Mouse (Mus musculus) embryonic facial prominence, embryonic 11.5 days (tissue): ENCODE measurements at regions not wholly inside any gene's neighbourhood (a gene's known extent, or its start where the extent isn't known, plus 50 kb on each side); places are given as distances from the start of the nearest gene placed in this dataset.
A peak's percentile ranks its signal among the peaks of the same experiment; 100 is the strongest.

ENCODE experiments used
- ATAC-seq: fragments of 200-750 bp; cut with Nextera tagmentation; replicated peaks from 2 replicates; pipeline ENCODE4 v1.8.0; 2017; ENCODE audit warnings: low read depth; ENCODE audit not compliant: insufficient number of reproducible peaks, low FRiP score, low TSS enrichment
- DNase-seq: peaks from one replicate; pipeline ENCODE4 v3.0.0-alpha.2; 2015; ENCODE audit warnings: low spot score
- H3K27ac ChIP-seq: fragments of 300-500 bp; sonication (generic); replicated peaks from 2 replicates; pipeline ENCODE4 v1.5.1; 2014; ENCODE audit warnings: mild to moderate bottlenecking, low read depth, low read length, control low read depth
- H3K27me3 ChIP-seq: fragments of 300-500 bp; sonication (generic); 2 replicates; pipeline ENCODE4 v1.6.1; 2014; ENCODE audit warnings: mild to moderate bottlenecking, low read length, moderate library complexity, mixed read lengths; ENCODE audit not compliant: control insufficient read depth, insufficient read depth
- H3K36me3 ChIP-seq: fragments of 300-500 bp; sonication (generic); replicated peaks from 2 replicates; pipeline ENCODE4 v1.6.1; 2014; ENCODE audit warnings: low read depth, mild to moderate bottlenecking, low read length, moderate library complexity, mixed read lengths; ENCODE audit not compliant: control insufficient read depth, insufficient read depth
- H3K4me1 ChIP-seq: fragments of 300-500 bp; sonication (generic); 2 replicates; pipeline ENCODE4 v1.6.1; 2014; ENCODE audit warnings: low read length, mixed read lengths; ENCODE audit not compliant: control insufficient read depth, insufficient read depth
- H3K4me2 ChIP-seq: fragments of 300-500 bp; sonication (generic); 2 replicates; pipeline ENCODE4 v1.6.1; 2014; ENCODE audit warnings: low read depth, mild to moderate bottlenecking, control low read depth, low read length, moderate library complexity
- H3K4me3 ChIP-seq: fragments of 300-500 bp; sonication (generic); 2 replicates; pipeline ENCODE4 v1.5.1; 2014; ENCODE audit warnings: low read depth, low read length, control low read depth
- H3K9ac ChIP-seq: fragments of 300-500 bp; sonication (generic); replicated peaks from 2 replicates; pipeline ENCODE4 v1.6.1; 2014; ENCODE audit warnings: mild to moderate bottlenecking, control low read depth, low read length
- H3K9me3 ChIP-seq: fragments of 300-500 bp; sonication (generic); replicated peaks from 2 replicates; pipeline ENCODE4 v1.6.1; 2016; ENCODE audit warnings: mild to moderate bottlenecking, low read length, inconsistent platforms, mixed read lengths; ENCODE audit not compliant: control insufficient read depth
- WGBS: fragments of 180-500 bp; shearing (Covaris S2); extraction: QIAGEN DNeasy Blood & Tissue Kit; methylation state at CpG from one replicate; pipeline ENCODE4 v1.1.7; 2014; 5-methylcytosine and 5-hydroxymethylcytosine counted together

DNA sequence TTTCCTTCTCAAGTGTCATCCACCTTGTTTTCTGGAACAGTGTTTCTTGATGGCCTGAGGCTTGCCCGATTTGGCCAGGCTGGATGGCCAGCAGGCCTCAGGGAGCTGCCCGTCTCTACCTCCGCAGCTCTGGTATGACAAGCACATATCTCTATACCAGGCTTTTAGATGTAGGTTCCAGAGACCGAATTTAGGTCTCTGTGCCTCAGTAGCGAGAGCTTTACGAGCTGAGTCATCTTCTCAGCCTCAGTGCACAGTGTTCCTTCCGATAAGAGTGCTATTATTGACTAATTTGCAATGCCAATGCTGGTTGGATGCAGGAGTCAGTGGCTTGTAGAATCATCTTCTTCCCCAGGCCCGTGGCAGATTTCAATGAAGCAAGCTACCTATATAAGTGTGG, 243.4 kb upstream of the Cxcr4 start:
- H3K27ac ChIP-seq = no peak overlapping the region
- DNase-seq = no peak
- WGBS = 89% methylated on average over 8 of the region's 8 CpGs
- ATAC-seq = no peak
- H3K9me3 ChIP-seq = no peaks in the 10 kb centered on the region
- H3K27me3 ChIP-seq = no peaks in the 10 kb centered on the region
- no peaks in the 10 kb centered on the region for H3K4me1 ChIP-seq
- H3K9ac ChIP-seq = no peak overlapping the region
- H3K4me2 ChIP-seq = no peak overlapping the region
- H3K36me3 ChIP-seq = no peaks in the 10 kb centered on the region
- no peak overlapping the region for H3K4me3 ChIP-seq

DNA sequence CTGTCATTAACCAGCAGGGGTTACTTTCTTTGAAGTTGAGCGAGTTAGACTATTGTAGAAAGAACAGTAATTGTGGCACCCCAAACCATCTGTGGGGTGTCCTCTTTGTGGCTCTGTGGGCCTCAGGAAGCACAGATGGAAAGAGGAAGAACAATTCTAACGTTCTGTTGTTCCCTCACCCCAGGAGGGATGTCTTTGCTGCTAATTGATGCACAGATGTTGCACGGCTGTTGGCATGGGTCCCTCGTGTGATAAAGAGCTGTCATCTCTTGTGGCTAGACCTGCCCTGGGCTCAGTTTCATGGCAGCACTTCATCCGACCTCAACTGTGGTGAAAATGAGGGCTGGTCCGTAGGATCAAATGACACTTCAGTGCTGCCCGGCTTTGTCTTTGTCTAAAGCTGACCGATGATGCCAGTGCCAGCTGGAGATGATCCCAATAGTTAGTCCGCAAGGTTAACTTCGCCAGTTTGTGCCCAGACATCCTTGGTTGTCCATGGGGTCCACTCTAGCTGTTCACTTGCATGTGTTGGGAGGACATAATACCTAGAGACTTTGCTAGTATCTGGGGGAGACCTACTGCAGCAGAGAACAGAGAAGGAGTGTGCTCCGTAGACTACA, 241.1 kb upstream of the Cxcr4 start:
- Histone ChIP-seq H3K9me3 (no peaks in the 10 kb centered on the region), H3K4me1 (no peaks in the 10 kb centered on the region), H3K4me2 (no peak overlapping the region), H3K36me3 (no peaks in the 10 kb centered on the region), H3K9ac (no peak overlapping the region), H3K4me3 (no peak overlapping the region), H3K27ac (no peak overlapping the region), H3K27me3 (no peaks in the 10 kb centered on the region)
- DNase-seq = no peak
- 44% methylated on average over 11 of the region's 11 CpGs for WGBS
- ATAC-seq = no peak

DNA sequence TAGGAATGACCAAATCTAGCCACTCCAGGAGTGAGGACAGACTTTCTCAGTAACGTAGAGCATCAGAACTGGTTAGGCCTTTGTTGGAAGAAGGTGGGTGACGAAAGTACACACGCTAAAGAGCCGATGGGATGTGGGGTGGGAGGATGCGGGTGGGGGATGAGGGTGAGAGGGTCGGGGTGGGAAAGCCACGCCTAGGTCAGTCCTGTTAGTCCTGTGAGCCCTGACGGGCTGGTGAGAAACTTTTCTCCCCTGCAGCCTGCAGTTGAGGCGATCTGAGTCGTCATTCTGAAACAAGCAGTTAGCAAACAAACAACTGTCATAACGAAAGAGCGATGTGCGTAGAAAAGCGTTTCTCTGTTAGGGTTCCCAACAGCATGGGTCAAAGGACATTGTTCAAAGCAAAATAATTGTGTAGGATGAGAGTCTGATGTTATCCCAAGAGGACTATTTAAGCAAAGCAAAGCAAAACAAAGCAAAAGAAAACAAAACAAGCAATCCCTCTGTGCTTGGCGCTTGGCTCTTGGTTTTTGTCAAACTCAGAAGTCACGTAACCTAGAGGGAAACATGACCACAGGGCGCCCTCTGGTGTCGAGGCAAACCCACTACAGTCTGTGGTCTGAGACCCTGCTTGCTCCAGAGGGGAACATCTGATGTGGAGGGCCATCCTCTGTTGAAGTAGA, 240.2 kb upstream of the Cxcr4 start:
- Histone ChIP-seq H3K9ac (peak overlapping the region; percentile 1; the same call in 1 of the 2 replicates), H3K4me3 (no peak overlapping the region), H3K9me3 (no peaks in the 10 kb centered on the region), H3K4me1 (no peaks in the 10 kb centered on the region), H3K27me3 (no peaks in the 10 kb centered on the region), H3K4me2 (0 out of 2 replicates have a peak overlapping the region, but pooled peaks have one; percentile 35), H3K36me3 (no peaks in the 10 kb centered on the region), H3K27ac (no peak overlapping the region)
- DNase-seq (peak; percentile 88), ATAC-seq (peak; percentile 41; the same call in 1 of the 2 replicates)
- 40% methylated on average over 18 of the region's 18 CpGs for WGBS

DNA sequence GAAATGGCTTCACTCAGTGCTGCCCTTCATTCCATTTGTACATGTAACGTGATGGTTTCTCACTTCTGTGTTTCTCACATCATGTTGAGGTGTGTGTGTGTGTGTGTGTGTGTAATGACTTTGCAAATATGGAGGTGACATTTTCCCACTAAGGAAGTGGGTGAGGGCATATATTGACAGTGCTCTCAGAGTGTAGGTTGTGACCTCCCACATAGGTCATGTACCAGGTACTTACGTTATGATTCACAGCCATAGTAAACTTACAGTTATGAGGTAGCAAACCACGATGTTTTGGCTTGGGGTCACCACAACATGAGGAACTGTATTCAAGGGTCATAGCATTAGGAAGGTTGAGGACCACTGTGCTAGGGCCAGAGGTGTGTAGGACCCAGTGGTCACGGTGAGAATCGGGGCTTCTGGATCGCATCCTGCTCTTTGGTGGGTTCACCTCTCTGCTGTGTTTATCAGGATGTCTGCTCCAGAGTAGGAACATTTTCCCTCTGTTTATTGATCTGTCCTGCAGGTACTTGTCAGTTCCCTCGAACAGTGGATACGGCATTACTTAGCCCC, 238.7 kb upstream of the Cxcr4 start:
- Histone ChIP-seq H3K4me1 (no peaks in the 10 kb centered on the region), H3K36me3 (no peaks in the 10 kb centered on the region), H3K9ac (no peak overlapping the region), H3K4me3 (no peak overlapping the region), H3K27me3 (no peaks in the 10 kb centered on the region), H3K4me2 (no peak overlapping the region), H3K27ac (no peak overlapping the region), H3K9me3 (no peaks in the 10 kb centered on the region)
- 91% methylated on average over 8 of the region's 8 CpGs for whole genome bisulfite sequencing
- DNase-seq (no peak), ATAC-seq (no peak)

DNA sequence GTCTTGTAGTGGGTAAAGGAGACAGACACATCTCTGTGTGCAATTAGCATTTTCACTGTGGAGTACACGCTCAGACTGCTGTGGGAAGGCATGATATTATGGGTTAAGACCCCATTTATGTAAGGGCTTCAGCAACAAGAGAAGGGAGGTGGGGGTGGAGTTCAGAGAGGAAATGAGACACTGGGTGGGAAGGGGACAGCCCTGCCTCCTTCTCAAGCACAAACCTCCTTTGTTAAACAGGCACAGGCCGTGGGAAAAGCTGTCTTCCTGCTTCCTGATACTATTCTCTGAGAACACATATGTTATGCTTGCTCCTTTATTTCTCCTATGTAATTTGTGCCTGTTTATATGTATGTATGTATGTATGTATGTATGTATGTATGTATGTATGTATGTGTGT, 237.4 kb upstream of the Cxcr4 start:
- no peak overlapping the region for H3K4me2 ChIP-seq
- H3K4me1 ChIP-seq = no peaks in the 10 kb centered on the region
- 15% methylated on average over 2 of the region's 2 CpGs for WGBS
- peak; percentile 35 for DNase-seq
- no peak overlapping the region for H3K4me3 ChIP-seq
- H3K27me3 ChIP-seq = no peaks in the 10 kb centered on the region
- no peaks in the 10 kb centered on the region for H3K36me3 ChIP-seq
- no peak overlapping the region for H3K27ac ChIP-seq
- H3K9me3 ChIP-seq = no peaks in the 10 kb centered on the region
- no peak for ATAC-seq
- no peak overlapping the region for H3K9ac ChIP-seq

DNA sequence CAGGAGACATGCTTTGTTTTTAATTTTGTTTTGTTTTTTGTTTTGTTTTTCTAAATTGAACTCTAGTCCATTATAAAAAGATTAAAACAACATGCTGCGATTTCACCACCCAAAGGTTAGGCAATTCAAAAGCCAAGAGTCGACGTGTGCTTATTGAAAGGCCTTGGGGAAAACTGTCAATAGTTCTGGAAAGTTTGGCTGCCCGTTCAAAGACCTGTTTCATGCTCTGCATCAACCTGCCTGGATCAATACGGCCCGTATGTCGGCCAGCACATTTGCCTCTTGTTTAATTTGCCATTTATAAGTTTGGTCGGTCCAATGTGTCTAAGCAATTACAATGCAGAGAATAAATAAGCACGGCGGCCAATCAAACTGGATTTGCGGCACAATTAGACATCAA, 234.3 kb upstream of the Cxcr4 start:
- Histone ChIP-seq H3K36me3 (no peaks in the 10 kb centered on the region), H3K9me3 (no peaks in the 10 kb centered on the region), H3K4me3 (no peak overlapping the region), H3K4me2 (no peak overlapping the region), H3K27me3 (no peaks in the 10 kb centered on the region), H3K4me1 (no peaks in the 10 kb centered on the region), H3K9ac (no peak overlapping the region), H3K27ac (no peak overlapping the region)
- DNase-seq (no peak), ATAC-seq (no peak)
- WGBS = 86% methylated on average over 11 of the region's 11 CpGs

DNA sequence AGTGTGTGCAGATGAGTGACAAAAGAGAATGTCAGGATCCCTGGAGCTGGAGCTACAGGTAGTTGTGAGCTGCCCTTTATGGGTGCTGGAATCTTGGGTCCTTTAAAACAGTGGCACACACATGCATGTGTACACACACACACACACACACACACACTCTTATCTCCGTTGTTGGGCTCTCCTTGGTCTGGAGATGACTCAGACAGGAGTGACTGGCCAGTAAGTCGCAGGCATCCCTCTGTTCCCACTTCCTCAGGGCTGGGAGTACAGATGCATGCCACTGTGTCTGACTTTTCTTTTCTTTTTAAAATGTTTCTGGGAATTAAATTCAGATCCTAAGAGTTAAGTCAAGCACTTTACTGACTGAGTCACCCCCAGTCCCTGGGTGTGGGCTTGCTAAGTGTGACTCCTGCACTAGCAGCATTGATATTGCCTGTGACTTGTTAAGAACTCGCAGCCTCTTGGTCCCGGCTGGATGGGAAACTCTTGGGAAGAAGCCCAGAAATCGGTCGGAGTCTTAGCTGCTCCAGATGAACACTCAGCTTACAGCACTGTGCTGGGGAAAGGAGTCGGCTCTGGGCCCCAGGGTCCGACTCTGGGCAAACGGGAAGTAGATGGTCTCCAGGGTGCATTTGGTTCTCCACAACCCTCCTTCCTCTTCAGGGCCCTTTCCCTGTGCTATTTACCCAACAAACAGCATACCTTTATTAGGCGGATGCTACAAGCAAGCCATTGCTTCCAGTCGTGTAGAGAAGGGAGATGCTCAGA, 233.0 kb upstream of the Cxcr4 start:
- no peak for DNase-seq
- Histone ChIP-seq H3K4me2 (no peak overlapping the region), H3K36me3 (no peaks in the 10 kb centered on the region), H3K27me3 (no peaks in the 10 kb centered on the region), H3K9me3 (no peaks in the 10 kb centered on the region), H3K4me3 (no peak overlapping the region), H3K27ac (no peak overlapping the region), H3K4me1 (no peaks in the 10 kb centered on the region), H3K9ac (no peak overlapping the region)
- no peak for ATAC-seq
- WGBS = 70% methylated on average over 11 of the region's 11 CpGs

DNA sequence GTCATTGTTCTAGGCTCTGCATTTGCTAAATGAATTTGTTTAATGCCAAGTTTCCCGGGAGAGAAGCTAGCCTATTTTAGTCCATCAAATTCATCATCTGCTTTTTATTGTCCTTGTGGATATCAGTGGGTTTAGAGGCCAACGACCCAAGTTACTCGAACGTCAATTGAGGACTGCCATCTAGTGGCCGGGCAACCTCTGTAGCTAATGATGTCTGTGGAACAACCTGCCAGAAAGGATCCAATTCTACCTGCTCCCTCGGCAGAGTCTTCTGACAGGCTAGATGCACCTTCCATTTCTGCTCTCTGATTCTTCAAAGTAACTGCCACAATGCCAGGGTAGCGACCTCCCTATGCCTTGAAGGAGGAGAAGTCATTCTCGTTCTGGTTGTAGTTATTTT, 232.1 kb upstream of the Cxcr4 start:
- 7% methylated on average over 8 of the region's 8 CpGs for WGBS
- no peak for ATAC-seq
- Histone ChIP-seq H3K27me3 (no peaks in the 10 kb centered on the region), H3K4me1 (no peaks in the 10 kb centered on the region), H3K36me3 (no peaks in the 10 kb centered on the region), H3K4me3 (no peak overlapping the region), H3K9me3 (no peaks in the 10 kb centered on the region), H3K4me2 (no peak overlapping the region), H3K27ac (no peak overlapping the region), H3K9ac (no peak overlapping the region)
- peak; percentile 89 for DNase-seq
